22 mouse cellular contexts compared by ENCODE assay signal in the genomic region with DNA sequence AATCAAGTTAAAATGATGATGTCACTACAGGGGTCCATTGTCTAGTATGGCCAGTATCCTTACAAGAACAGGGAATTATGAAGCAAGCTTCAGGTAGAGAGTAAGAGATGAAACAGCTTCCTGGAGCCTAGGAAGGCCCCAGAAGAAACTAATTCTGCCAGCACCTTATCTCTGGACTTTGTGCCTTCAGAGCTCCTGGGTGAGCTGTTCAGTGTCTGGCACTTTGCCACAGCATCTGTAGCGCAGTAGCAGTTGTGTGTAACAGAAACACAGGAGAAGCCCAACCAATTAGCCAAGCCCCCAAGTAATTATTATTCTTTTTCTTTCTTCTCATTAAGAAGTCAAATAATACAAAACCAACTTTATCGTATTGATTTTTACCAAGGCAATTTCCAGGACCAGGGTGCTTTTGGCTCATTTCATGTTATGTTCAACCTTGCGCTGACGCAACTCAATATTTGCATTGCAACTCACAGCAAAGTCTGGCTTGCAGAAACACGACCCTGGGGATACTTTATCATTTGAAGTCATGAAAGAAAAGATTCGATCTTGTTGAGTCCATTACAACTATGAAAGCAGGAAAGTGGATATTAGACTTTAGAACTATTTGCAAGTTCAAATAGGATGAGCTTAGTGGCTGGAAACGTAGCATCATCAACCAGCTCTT.
DNase-seq lines count a peak whose midpoint lies in the region; ATAC-seq and TF ChIP-seq lines count a peak whose summit lies in the region.
"Had no signal": no experiment of that assay in that cellular context is flagged by ENCODE, and none has a peak within 500 bp of the region (broad histone marks: within the 10 kb centered on the region; RNA-seq: fewer than 3 reads in every experiment).

No protein-coding gene starts in this region.

- no peaks in the 10 kb centered on the region for H3K4me1 ChIP-seq in intestine, embryonic 14.5 days (replicated peaks; ENCODE audit: control insufficient read depth, insufficient read depth, low read length)
- H3K4me1 ChIP-seq in intestine, embryonic 16.5 days (ENCODE audit: control insufficient read depth, insufficient read depth, low read length) = no peaks in the 10 kb centered on the region; the same call in 1 of the 2 replicates
- no peaks in the 10 kb centered on the region for H3K4me1 ChIP-seq in liver, postnatal 0 days (ENCODE audit: insufficient read depth)
- no peaks in the 10 kb centered on the region for H3K4me1 ChIP-seq in forebrain, embryonic 16.5 days (replicated peaks; ENCODE audit: control insufficient read depth, insufficient read depth, low read length)
- H3K4me1 ChIP-seq: embryonic facial prominence, embryonic 12.5 days; forebrain, embryonic 15.5 days; heart, embryonic 10.5 days; hindbrain, embryonic 12.5 days had no signal

- H3K27ac ChIP-seq in intestine, embryonic 14.5 days (ENCODE audit: low read depth) = no peak overlapping the region
- H3K27ac ChIP-seq in intestine, embryonic 16.5 days (ENCODE audit: low read length) = peak overlapping the region; percentile 55; the same call in 1 of the 2 replicates
- peak overlapping the region; percentile 74; the same call in 1 of the 2 replicates for H3K27ac ChIP-seq in liver, postnatal 0 days (ENCODE audit: low read depth)
- no peak overlapping the region for H3K27ac ChIP-seq in forebrain, embryonic 16.5 days (ENCODE audit: low read length)
- H3K27ac ChIP-seq: embryonic facial prominence, embryonic 12.5 days; forebrain, embryonic 15.5 days; heart, embryonic 10.5 days; hindbrain, embryonic 12.5 days had no signal

- 77% methylated on average over 7 of the region's 7 CpGs for WGBS in intestine, embryonic 14.5 days
- WGBS in intestine, embryonic 16.5 days = 67% methylated on average over 7 of the region's 7 CpGs
- WGBS in liver, postnatal 0 days (ENCODE audit: insufficient replicate concordance) = 50% methylated on average over 7 of the region's 7 CpGs
- WGBS in forebrain, embryonic 16.5 days = 82% methylated on average over 7 of the region's 7 CpGs

- no peak for DNase-seq in intestine, embryonic 14.5 days (ENCODE audit: low spot score)
- peak; percentile 49 for DNase-seq in liver, postnatal 0 days
- DNase-seq in yolk sac, embryonic 10.5 days (ENCODE audit: low spot score) = peak; percentile 4
- no peak for DNase-seq in kidney, postnatal 25 days
- DNase-seq: adrenal gland, adult 2 months; adrenal gland, postnatal 36 days; cerebellum, adult 2 months; cerebellum, postnatal 14 days; embryo, embryonic 11 days; gastrocnemius, postnatal 10 days; heart, adult 18-20 months; heart, postnatal 10 days; heart, postnatal 4 days had no signal

- ATAC-seq in intestine, embryonic 14.5 days (replicated peaks; ENCODE audit: low FRiP score, low TSS enrichment, low read depth) = peak; percentile 36; the same call in 1 of the 2 replicates
- ATAC-seq in intestine, embryonic 16.5 days = peak; percentile 94
- peak; percentile 89 for ATAC-seq in liver, postnatal 0 days
- ATAC-seq in forebrain, embryonic 16.5 days = no peak
- ATAC-seq: activated CD4-positive, CD25-positive, alpha-beta regulatory T cell, adult 4 months; forebrain, embryonic 15.5 days; Patski had no signal

- no peaks in the 10 kb centered on the region for H3K9me3 ChIP-seq in intestine, embryonic 14.5 days (ENCODE audit: control insufficient read depth, low read length)
- H3K9me3 ChIP-seq in intestine, embryonic 16.5 days (ENCODE audit: control insufficient read depth, low read length) = no peaks in the 10 kb centered on the region
- H3K9me3 ChIP-seq in liver, postnatal 0 days (ENCODE audit: low read length) = no peaks in the 10 kb centered on the region
- no peaks in the 10 kb centered on the region for H3K9me3 ChIP-seq in forebrain, embryonic 16.5 days (ENCODE audit: control insufficient read depth, low read length)
- H3K9me3 ChIP-seq: embryonic facial prominence, embryonic 12.5 days; forebrain, embryonic 15.5 days; heart, embryonic 10.5 days; hindbrain, embryonic 12.5 days had no signal

- no peak overlapping the region for H3K4me2 ChIP-seq in intestine, embryonic 14.5 days (ENCODE audit: low read length)
- H3K4me2 ChIP-seq in intestine, embryonic 16.5 days (ENCODE audit: low read depth, low read length) = no peak overlapping the region
- H3K4me2 ChIP-seq in liver, postnatal 0 days (ENCODE audit: low read depth, low read length) = no peak overlapping the region
- no peak overlapping the region for H3K4me2 ChIP-seq in forebrain, embryonic 16.5 days (ENCODE audit: low read length)
- H3K4me2 ChIP-seq: embryonic facial prominence, embryonic 12.5 days; forebrain, embryonic 15.5 days; hindbrain, embryonic 12.5 days had no signal

- H3K36me3 ChIP-seq in intestine, embryonic 14.5 days (ENCODE audit: control insufficient read depth, insufficient read depth, low read length) = no peaks in the 10 kb centered on the region
- no peaks in the 10 kb centered on the region for H3K36me3 ChIP-seq in intestine, embryonic 16.5 days (ENCODE audit: control insufficient read depth, insufficient read depth, low read length)
- H3K36me3 ChIP-seq in liver, postnatal 0 days (replicated peaks; ENCODE audit: insufficient read depth, low read length) = no peaks in the 10 kb centered on the region
- H3K36me3 ChIP-seq in forebrain, embryonic 16.5 days (ENCODE audit: control insufficient read depth, insufficient read depth) = no peaks in the 10 kb centered on the region
- H3K36me3 ChIP-seq: embryonic facial prominence, embryonic 12.5 days; forebrain, embryonic 15.5 days; heart, embryonic 10.5 days; hindbrain, embryonic 12.5 days had no signal

- 0 out of 2 replicates have a peak, but pooled peaks have one; percentile 10 for TF ChIP-seq EP300 in liver, postnatal 0 days (IDR thresholded peaks at IDR 0.05; ENCODE audit: low read depth)

- no peaks in the 10 kb centered on the region for H3K27me3 ChIP-seq in intestine, embryonic 14.5 days (replicated peaks; ENCODE audit: control insufficient read depth, insufficient read depth, low read length)
- no peaks in the 10 kb centered on the region for H3K27me3 ChIP-seq in intestine, embryonic 16.5 days (replicated peaks; ENCODE audit: control insufficient read depth, insufficient read depth, low read length)
- H3K27me3 ChIP-seq in liver, postnatal 0 days (ENCODE audit: insufficient read depth, low read length) = no peaks in the 10 kb centered on the region
- no peaks in the 10 kb centered on the region for H3K27me3 ChIP-seq in forebrain, embryonic 16.5 days (replicated peaks; ENCODE audit: control insufficient read depth, insufficient read depth, low read length)
- H3K27me3 ChIP-seq: CH12.LX; embryonic facial prominence, embryonic 12.5 days; forebrain, embryonic 15.5 days; hindbrain, embryonic 12.5 days; Patski had no signal

- H3K4me3 ChIP-seq in intestine, embryonic 14.5 days (ENCODE audit: low read depth, low read length) = no peak overlapping the region
- H3K4me3 ChIP-seq in intestine, embryonic 16.5 days (ENCODE audit: low read length) = no peak overlapping the region
- H3K4me3 ChIP-seq in liver, postnatal 0 days (ENCODE audit: low read depth, low read length) = no peak overlapping the region
- no peak overlapping the region for H3K4me3 ChIP-seq in forebrain, embryonic 16.5 days (replicated peaks; ENCODE audit: low read length)
- H3K4me3 ChIP-seq: embryonic facial prominence, embryonic 12.5 days; forebrain, embryonic 15.5 days; heart, embryonic 10.5 days; hindbrain, embryonic 12.5 days had no signal

- no peak overlapping the region for H3K9ac ChIP-seq in intestine, embryonic 14.5 days (ENCODE audit: low read length)
- H3K9ac ChIP-seq in intestine, embryonic 16.5 days (ENCODE audit: low read depth, low read length) = no peak overlapping the region
- H3K9ac ChIP-seq in liver, postnatal 0 days (replicated peaks) = no peak overlapping the region
- no peak overlapping the region for H3K9ac ChIP-seq in forebrain, embryonic 16.5 days (replicated peaks; ENCODE audit: low read depth, low read length)
- H3K9ac ChIP-seq: embryonic facial prominence, embryonic 12.5 days; forebrain, embryonic 15.5 days; hindbrain, embryonic 12.5 days had no signal

- TF ChIP-seq CTCF in liver, postnatal 0 days (IDR thresholded peaks at IDR 0.05; ENCODE audit: low read depth) = no peak

Comparison
In these comparisons a context has a peak if more than half of its experiments do, and no peak if none do; other contexts are left out.
1. H3K27ac ChIP-seq: peak in intestine, embryonic 16.5 days (single experiment) and liver, postnatal 0 days (single experiment); none in intestine, embryonic 14.5 days (single experiment) and forebrain, embryonic 16.5 days (single experiment).
2. DNase-seq: peak in liver, postnatal 0 days (single experiment) and yolk sac, embryonic 10.5 days (single experiment); none in intestine, embryonic 14.5 days (single experiment) and kidney, postnatal 25 days (0 of 2).